Mouse (Mus musculus): ENCODE results near the gene Phf21a. TPM values are rescaled to one million over a fixed set of nuclear protein-coding genes. Genes with fewer than 3 reads are reported as not detected.

Phf21a gene
- polyA plus RNA-seq, 1 experiment from 2014 or later, result 35.8 TPM

- Histone ChIP-seq H3K4me3 (ENCODE audit: low read depth, low read length) (no peak overlapping the region), H3K4me2 (replicated peaks; ENCODE audit: low read depth, low read length) (no peak overlapping the region), H3K9me3 (ENCODE audit: control insufficient read depth, low read depth, low read length) (no peaks in the 10 kb centered on the region), H3K36me3 (ENCODE audit: control insufficient read depth, insufficient read depth, low read length) (no peaks in the 10 kb centered on the region), H3K9ac (replicated peaks; ENCODE audit: low read depth, low read length) (no peak overlapping the region), H3K4me1 (ENCODE audit: control insufficient read depth, insufficient read depth, low read length) (peaks cover 18% of the 10 kb centered on the region; the same call in 1 of the 2 replicates), H3K27me3 (ENCODE audit: control insufficient read depth, insufficient read depth, low read length) (peaks cover 7% of the 10 kb centered on the region; the same call in 1 of the 2 replicates), H3K27ac (ENCODE audit: low read length) (no peak overlapping the region)
- no peak for ATAC-seq (ENCODE audit: insufficient number of reproducible peaks, insufficient read depth, low FRiP score, low read depth)
- 77% methylated on average over 13 of the region's 13 CpGs for WGBS
These were observed 36.2 kb upstream of the Phf21a start for GRCm38 (mm10) chr2:92056760-92057159.

- no peaks in the 10 kb centered on the region for H3K36me3 ChIP-seq (ENCODE audit: control insufficient read depth, insufficient read depth, low read length)
- H3K4me1 ChIP-seq (ENCODE audit: control insufficient read depth, insufficient read depth, low read length), result peaks cover 18% of the 10 kb centered on the region; the same call in 1 of the 2 replicates
- peak overlapping the region; percentile 100 for H3K4me2 ChIP-seq (replicated peaks; ENCODE audit: low read depth, low read length)
- ATAC-seq (ENCODE audit: insufficient number of reproducible peaks, insufficient read depth, low FRiP score, low read depth), result peak; percentile 53
- H3K9me3 ChIP-seq (ENCODE audit: control insufficient read depth, low read depth, low read length), result no peaks in the 10 kb centered on the region
- 0 out of 2 replicates have a peak overlapping the region, but pooled peaks have one; percentile 18 for H3K9ac ChIP-seq (replicated peaks; ENCODE audit: low read depth, low read length)
- under 1% methylated on average over 29 of the region's 29 CpGs for WGBS
- no peak overlapping the region for H3K27ac ChIP-seq (ENCODE audit: low read length)
- peaks cover 7% of the 10 kb centered on the region; the same call in 1 of the 2 replicates for H3K27me3 ChIP-seq (ENCODE audit: control insufficient read depth, insufficient read depth, low read length)
- peak overlapping the region; percentile 60 for H3K4me3 ChIP-seq (ENCODE audit: low read depth, low read length)
These were observed 34.4 kb upstream of the Phf21a start for GRCm38 (mm10) chr2:92058469-92058868.

- peak overlapping the region; percentile 60 for H3K4me3 ChIP-seq (ENCODE audit: low read depth, low read length)
- no peak overlapping the region for H3K27ac ChIP-seq (ENCODE audit: low read length)
- no peak for ATAC-seq (ENCODE audit: insufficient number of reproducible peaks, insufficient read depth, low FRiP score, low read depth)
- 3% methylated on average over 11 of the region's 11 CpGs for WGBS
- peaks cover 7% of the 10 kb centered on the region; the same call in 1 of the 2 replicates for H3K27me3 ChIP-seq (ENCODE audit: control insufficient read depth, insufficient read depth, low read length)
- peak overlapping the region; percentile 100 for H3K4me2 ChIP-seq (replicated peaks; ENCODE audit: low read depth, low read length)
- H3K9ac ChIP-seq (replicated peaks; ENCODE audit: low read depth, low read length), result 0 out of 2 replicates have a peak overlapping the region, but pooled peaks have one; percentile 18
- no peaks in the 10 kb centered on the region for H3K9me3 ChIP-seq (ENCODE audit: control insufficient read depth, low read depth, low read length)
- H3K4me1 ChIP-seq (ENCODE audit: control insufficient read depth, insufficient read depth, low read length), result peaks cover 18% of the 10 kb centered on the region; the same call in 1 of the 2 replicates
- no peaks in the 10 kb centered on the region for H3K36me3 ChIP-seq (ENCODE audit: control insufficient read depth, insufficient read depth, low read length)
These were observed 34.0 kb upstream of the Phf21a start for GRCm38 (mm10) chr2:92058936-92059335.

- peak overlapping the region; percentile 33; the same call in 1 of the 2 replicates for H3K9ac ChIP-seq (replicated peaks; ENCODE audit: low read depth, low read length)
- ATAC-seq (ENCODE audit: insufficient number of reproducible peaks, insufficient read depth, low FRiP score, low read depth), result peak; percentile 50
- peaks cover 7% of the 10 kb centered on the region; the same call in 1 of the 2 replicates for H3K27me3 ChIP-seq (ENCODE audit: control insufficient read depth, insufficient read depth, low read length)
- no peaks in the 10 kb centered on the region for H3K36me3 ChIP-seq (ENCODE audit: control insufficient read depth, insufficient read depth, low read length)
- H3K4me3 ChIP-seq (ENCODE audit: low read depth, low read length), result peak overlapping the region; percentile 60
- H3K9me3 ChIP-seq (ENCODE audit: control insufficient read depth, low read depth, low read length), result no peaks in the 10 kb centered on the region
- WGBS, result 1% methylated on average over 62 of the region's 63 CpGs
- no peak overlapping the region; the same call in 1 of the 2 replicates for H3K27ac ChIP-seq (ENCODE audit: low read length)
- peaks cover 18% of the 10 kb centered on the region; the same call in 1 of the 2 replicates for H3K4me1 ChIP-seq (ENCODE audit: control insufficient read depth, insufficient read depth, low read length)
- H3K4me2 ChIP-seq (replicated peaks; ENCODE audit: low read depth, low read length), result peak overlapping the region; percentile 100
These were observed 33.3 kb upstream of the Phf21a start for GRCm38 (mm10) chr2:92059481-92060220.

- Histone ChIP-seq H3K27me3 (ENCODE audit: control insufficient read depth, insufficient read depth, low read length) (peaks cover 7% of the 10 kb centered on the region; the same call in 1 of the 2 replicates), H3K27ac (ENCODE audit: low read length) (no peak overlapping the region), H3K9ac (replicated peaks; ENCODE audit: low read depth, low read length) (no peak overlapping the region), H3K4me1 (ENCODE audit: control insufficient read depth, insufficient read depth, low read length) (peaks cover 18% of the 10 kb centered on the region; the same call in 1 of the 2 replicates), H3K36me3 (ENCODE audit: control insufficient read depth, insufficient read depth, low read length) (no peaks in the 10 kb centered on the region), H3K4me2 (replicated peaks; ENCODE audit: low read depth, low read length) (peak overlapping the region; percentile 100), H3K4me3 (ENCODE audit: low read depth, low read length) (peak overlapping the region; percentile 60; the same call in 1 of the 2 replicates), H3K9me3 (ENCODE audit: control insufficient read depth, low read depth, low read length) (no peaks in the 10 kb centered on the region)
- ATAC-seq (ENCODE audit: insufficient number of reproducible peaks, insufficient read depth, low FRiP score, low read depth), result no peak
- 29% methylated on average over 6 of the region's 6 CpGs for WGBS
These were observed 32.6 kb upstream of the Phf21a start for GRCm38 (mm10) chr2:92060291-92060690.

- no peaks in the 10 kb centered on the region for H3K9me3 ChIP-seq (ENCODE audit: control insufficient read depth, low read depth, low read length)
- no peak for ATAC-seq (ENCODE audit: insufficient number of reproducible peaks, insufficient read depth, low FRiP score, low read depth)
- H3K4me3 ChIP-seq (ENCODE audit: low read depth, low read length), result no peak overlapping the region
- WGBS, result 74% methylated on average over 5 of the region's 5 CpGs
- no peak overlapping the region for H3K27ac ChIP-seq (ENCODE audit: low read length)
- H3K36me3 ChIP-seq (ENCODE audit: control insufficient read depth, insufficient read depth, low read length), result no peaks in the 10 kb centered on the region
- H3K27me3 ChIP-seq (ENCODE audit: control insufficient read depth, insufficient read depth, low read length), result peaks cover 7% of the 10 kb centered on the region; the same call in 1 of the 2 replicates
- peaks cover 11% of the 10 kb centered on the region; the same call in 1 of the 2 replicates for H3K4me1 ChIP-seq (ENCODE audit: control insufficient read depth, insufficient read depth, low read length)
- no peak overlapping the region for H3K4me2 ChIP-seq (replicated peaks; ENCODE audit: low read depth, low read length)
- no peak overlapping the region for H3K9ac ChIP-seq (replicated peaks; ENCODE audit: low read depth, low read length)
These were observed 31.6 kb upstream of the Phf21a start for GRCm38 (mm10) chr2:92061337-92061736.

GRCm38 (mm10) chr2:92063106-92063505 lies 29.8 kb upstream of the Phf21a start:
- Histone ChIP-seq H3K4me3 (ENCODE audit: low read depth, low read length) (no peak overlapping the region), H3K4me1 (ENCODE audit: control insufficient read depth, insufficient read depth, low read length) (peaks cover 11% of the 10 kb centered on the region; the same call in 1 of the 2 replicates), H3K36me3 (ENCODE audit: control insufficient read depth, insufficient read depth, low read length) (no peaks in the 10 kb centered on the region), H3K27ac (ENCODE audit: low read length) (no peak overlapping the region), H3K27me3 (ENCODE audit: control insufficient read depth, insufficient read depth, low read length) (peaks cover 7% of the 10 kb centered on the region; the same call in 1 of the 2 replicates), H3K9me3 (ENCODE audit: control insufficient read depth, low read depth, low read length) (no peaks in the 10 kb centered on the region), H3K9ac (replicated peaks; ENCODE audit: low read depth, low read length) (no peak overlapping the region), H3K4me2 (replicated peaks; ENCODE audit: low read depth, low read length) (no peak overlapping the region)
- 56% methylated on average over 5 of the region's 5 CpGs for WGBS
- ATAC-seq (ENCODE audit: insufficient number of reproducible peaks, insufficient read depth, low FRiP score, low read depth), result no peak

- H3K9me3 ChIP-seq (ENCODE audit: control insufficient read depth, low read depth, low read length), result no peaks in the 10 kb centered on the region
- no peak for ATAC-seq (ENCODE audit: insufficient number of reproducible peaks, insufficient read depth, low FRiP score, low read depth)
- no peaks in the 10 kb centered on the region for H3K4me1 ChIP-seq (ENCODE audit: control insufficient read depth, insufficient read depth, low read length)
- 83% methylated on average over 8 of the region's 8 CpGs for WGBS
- no peak overlapping the region for H3K27ac ChIP-seq (ENCODE audit: low read length)
- H3K4me3 ChIP-seq (ENCODE audit: low read depth, low read length), result no peak overlapping the region
- no peak overlapping the region for H3K4me2 ChIP-seq (replicated peaks; ENCODE audit: low read depth, low read length)
- H3K9ac ChIP-seq (replicated peaks; ENCODE audit: low read depth, low read length), result no peak overlapping the region
- 0 out of 2 replicates have a peak, but pooled peaks cover 3% of the 10 kb centered on the region for H3K27me3 ChIP-seq (ENCODE audit: control insufficient read depth, insufficient read depth, low read length)
- H3K36me3 ChIP-seq (ENCODE audit: control insufficient read depth, insufficient read depth, low read length), result no peaks in the 10 kb centered on the region
These were observed 27.5 kb upstream of the Phf21a start for GRCm38 (mm10) chr2:92065269-92065888.

Measured in stomach, embryonic 14.5 days (tissue).